Mouse (Mus musculus) fibroblast of lung, adult 2 months (primary cell): ENCODE measurements at regions not wholly inside any gene's neighbourhood (a gene's known extent, or its start where the extent isn't known, plus 50 kb on each side); places are given as distances from the start of the nearest gene placed in this dataset.

Source experiments
- DNase-seq: peaks from one replicate; pipeline ENCODE4 v3.0.0-alpha.2; 2011; ENCODE audit warnings: low read depth

- DNase-seq: no peak
Measured at GRCm38 (mm10) chr12:79967491-79968255, 145.1 kb downstream of the Zfp36l1 start.

GRCm38 (mm10) chr12:79966621-79967490 is 146.0 kb downstream of the Zfp36l1 start:
- DNase-seq: no peak

GRCm38 (mm10) chr12:79966289-79966615 is 146.6 kb downstream of the Zfp36l1 start:
- no peak for DNase-seq

- no peak for DNase-seq
Measured at GRCm38 (mm10) chr12:79965471-79966288, 147.1 kb downstream of the Zfp36l1 start.

- DNase-seq: no peak
Measured at GRCm38 (mm10) chr12:79963443-79964025, 149.3 kb downstream of the Zfp36l1 start.

- DNase-seq: no peak
Measured at GRCm38 (mm10) chr12:79962649-79963236, 150.1 kb downstream of the Zfp36l1 start.

GRCm38 (mm10) chr12:79961881-79962280 is 150.9 kb downstream of the Zfp36l1 start:
- no peak for DNase-seq

- no peak for DNase-seq
Measured at GRCm38 (mm10) chr12:79961076-79961475, 151.7 kb downstream of the Zfp36l1 start.

- no peak for DNase-seq
Measured at GRCm38 (mm10) chr12:79960446-79960845, 152.4 kb downstream of the Zfp36l1 start.

- no peak for DNase-seq
Measured at GRCm38 (mm10) chr12:79959540-79960305, 153.1 kb downstream of the Zfp36l1 start.

- DNase-seq: no peak
Measured at GRCm38 (mm10) chr12:79957211-79957610, 155.6 kb downstream of the Zfp36l1 start.

- DNase-seq: no peak
Measured at GRCm38 (mm10) chr12:79956351-79956750, 156.5 kb downstream of the Zfp36l1 start.

GRCm38 (mm10) chr12:79955501-79955900 is 157.3 kb downstream of the Zfp36l1 start:
- no peak for DNase-seq

GRCm38 (mm10) chr12:79950579-79951112 is 162.2 kb downstream of the Zfp36l1 start:
- DNase-seq: no peak

- no peak for DNase-seq
Measured at GRCm38 (mm10) chr12:79949101-79949824, 163.6 kb downstream of the Zfp36l1 start.

- no peak for DNase-seq
Measured at GRCm38 (mm10) chr12:79947574-79947973, 165.2 kb downstream of the Zfp36l1 start.

- DNase-seq: no peak
Measured at GRCm38 (mm10) chr12:79946777-79947176, 166.0 kb downstream of the Zfp36l1 start.

- DNase-seq: no peak
Measured at GRCm38 (mm10) chr12:79945899-79946298, 166.9 kb downstream of the Zfp36l1 start.

- no peak for DNase-seq
Measured at GRCm38 (mm10) chr12:79944714-79945493, 167.9 kb downstream of the Zfp36l1 start.
